ENCODE assay signal across 9 mouse cellular contexts in genomic region chr7:124347218-124348017, GRCm38 (mm10).
DNase-seq lines count a peak whose midpoint lies in the region; ATAC-seq lines count a peak whose summit lies in the region.
"Had no signal": no experiment of that assay in that cellular context is flagged by ENCODE, and none has a peak within 500 bp of the region (broad histone marks: within the 10 kb centered on the region; RNA-seq: fewer than 3 reads in every experiment).

No protein-coding gene starts in this region.

- no peaks in the 10 kb centered on the region for H3K27me3 ChIP-seq in heart, embryonic 13.5 days (replicated peaks)
- H3K27me3 ChIP-seq in forebrain, embryonic 13.5 days = no peaks in the 10 kb centered on the region
- no peaks in the 10 kb centered on the region for H3K27me3 ChIP-seq in kidney, embryonic 14.5 days (ENCODE audit: control insufficient read depth, insufficient read depth, low read length)
- peaks cover 4% of the 10 kb centered on the region; the same call in 1 of the 2 replicates for H3K27me3 ChIP-seq in midbrain, embryonic 12.5 days
- H3K27me3 ChIP-seq: limb, embryonic 15.5 days had no signal

- peak overlapping the region; percentile 35 for H3K4me2 ChIP-seq in heart, embryonic 13.5 days
- peak overlapping the region; percentile 41 for H3K4me2 ChIP-seq in forebrain, embryonic 13.5 days
- H3K4me2 ChIP-seq in kidney, embryonic 14.5 days (replicated peaks; ENCODE audit: low read depth, low read length) = no peak overlapping the region; the same call in 1 of the 2 replicates
- H3K4me2 ChIP-seq in midbrain, embryonic 12.5 days (replicated peaks) = peak overlapping the region; percentile 29
- H3K4me2 ChIP-seq: limb, embryonic 15.5 days had no signal

- DNase-seq in heart, postnatal 25 days (ENCODE audit: low spot score) = no peak
- no peak for DNase-seq in gastrocnemius, postnatal 10 days
- DNase-seq in cerebellum, adult 9-10 months = no peak
- DNase-seq in thymus, postnatal 4 days = no peak

- no peak for ATAC-seq in heart, embryonic 13.5 days (ENCODE audit: extremely low read depth, insufficient number of reproducible peaks, low FRiP score, low TSS enrichment)
- peak; percentile 88 for ATAC-seq in forebrain, embryonic 13.5 days
- 0 out of 2 replicates have a peak, but pooled peaks have one; percentile 46 for ATAC-seq in kidney, embryonic 14.5 days (ENCODE audit: low FRiP score, low TSS enrichment)
- ATAC-seq in midbrain, embryonic 12.5 days (ENCODE audit: low FRiP score, low read depth) = peak; percentile 95

- peaks cover 8% of the 10 kb centered on the region for H3K4me1 ChIP-seq in heart, embryonic 13.5 days
- peaks cover 13% of the 10 kb centered on the region for H3K4me1 ChIP-seq in forebrain, embryonic 13.5 days
- no peaks in the 10 kb centered on the region for H3K4me1 ChIP-seq in kidney, embryonic 14.5 days (ENCODE audit: control insufficient read depth, insufficient read depth, low read length)
- no peaks in the 10 kb centered on the region; the same call in 1 of the 2 replicates for H3K4me1 ChIP-seq in midbrain, embryonic 12.5 days
- H3K4me1 ChIP-seq: limb, embryonic 15.5 days had no signal

- no peaks in the 10 kb centered on the region for H3K36me3 ChIP-seq in heart, embryonic 13.5 days
- no peaks in the 10 kb centered on the region for H3K36me3 ChIP-seq in forebrain, embryonic 13.5 days (ENCODE audit: poor library complexity, severe bottlenecking)
- no peaks in the 10 kb centered on the region for H3K36me3 ChIP-seq in kidney, embryonic 14.5 days (ENCODE audit: control insufficient read depth, insufficient read depth, low read length)
- no peaks in the 10 kb centered on the region for H3K36me3 ChIP-seq in midbrain, embryonic 12.5 days
- H3K36me3 ChIP-seq: limb, embryonic 15.5 days had no signal

- 34% methylated on average over 13 of the region's 13 CpGs for WGBS in heart, embryonic 13.5 days
- WGBS in forebrain, embryonic 13.5 days = 12% methylated on average over 13 of the region's 13 CpGs
- WGBS in kidney, embryonic 14.5 days = 42% methylated on average over 13 of the region's 13 CpGs
- 28% methylated on average over 13 of the region's 13 CpGs for WGBS in midbrain, embryonic 12.5 days

- H3K9ac ChIP-seq in heart, embryonic 13.5 days = no peak overlapping the region
- no peak overlapping the region for H3K9ac ChIP-seq in forebrain, embryonic 13.5 days
- H3K9ac ChIP-seq in kidney, embryonic 14.5 days (ENCODE audit: low read depth, low read length) = no peak overlapping the region
- H3K9ac ChIP-seq in midbrain, embryonic 12.5 days (replicated peaks) = no peak overlapping the region
- H3K9ac ChIP-seq: limb, embryonic 15.5 days had no signal

- H3K9me3 ChIP-seq in heart, embryonic 13.5 days = no peaks in the 10 kb centered on the region
- H3K9me3 ChIP-seq in forebrain, embryonic 13.5 days (replicated peaks) = no peaks in the 10 kb centered on the region
- H3K9me3 ChIP-seq in kidney, embryonic 14.5 days (ENCODE audit: control insufficient read depth, low read length) = no peaks in the 10 kb centered on the region
- H3K9me3 ChIP-seq in midbrain, embryonic 12.5 days = no peaks in the 10 kb centered on the region
- H3K9me3 ChIP-seq: limb, embryonic 15.5 days had no signal

- no peak overlapping the region for H3K27ac ChIP-seq in heart, embryonic 13.5 days (replicated peaks)
- peak overlapping the region; percentile 77 for H3K27ac ChIP-seq in forebrain, embryonic 13.5 days
- no peak overlapping the region for H3K27ac ChIP-seq in kidney, embryonic 14.5 days (ENCODE audit: low read depth, low read length)
- H3K27ac ChIP-seq in midbrain, embryonic 12.5 days (replicated peaks) = peak overlapping the region; percentile 70
- H3K27ac ChIP-seq: limb, embryonic 15.5 days had no signal

- H3K4me3 ChIP-seq in heart, embryonic 13.5 days = peak overlapping the region; percentile 23
- H3K4me3 ChIP-seq in forebrain, embryonic 13.5 days = no peak overlapping the region; the same call in 1 of the 2 replicates
- no peak overlapping the region for H3K4me3 ChIP-seq in kidney, embryonic 14.5 days (ENCODE audit: low read length)
- H3K4me3 ChIP-seq in midbrain, embryonic 12.5 days = peak overlapping the region; percentile 1; the same call in 1 of the 2 replicates
- H3K4me3 ChIP-seq: limb, embryonic 15.5 days had no signal

- intact Hi-C loops in heart, postnatal 25 days (cut with DNase I) = no loop called here

Comparison
In these comparisons a context has a peak if more than half of its experiments do, and no peak if none do; other contexts are left out.
1. H3K27ac ChIP-seq: peak in forebrain, embryonic 13.5 days (single experiment) and midbrain, embryonic 12.5 days (single experiment); none in heart, embryonic 13.5 days (single experiment) and kidney, embryonic 14.5 days (single experiment).
2. H3K4me3 ChIP-seq: peak in heart, embryonic 13.5 days (single experiment) and midbrain, embryonic 12.5 days (single experiment); none in forebrain, embryonic 13.5 days (single experiment) and kidney, embryonic 14.5 days (single experiment).